Mouse (Mus musculus) MEL (cell line): ENCODE data around the gene Bpi. TPM values are rescaled to one million over a fixed set of nuclear protein-coding genes. Genes with fewer than 3 reads are reported as not detected.

Experiments
- DNase-seq: peaks from one replicate; pipeline ENCODE4 v3.0.0; 2011; ENCODE audit warnings: low read depth, low spot score
- H3K27ac ChIP-seq: 2 replicates; pipeline ENCODE4 v1.5.1; 2012; ENCODE audit warnings: low read depth, mild to moderate bottlenecking, control low read depth, low read length, moderate library complexity; ENCODE audit not compliant: control insufficient read depth
- H3K27me3 ChIP-seq, 2 experiments: fragments of 150-350 bp in 1 of 2; sonication (generic) in 1 of 2; 2 replicates each; pipeline ENCODE4 v1.6.1; 2012; ENCODE audit warnings: low read length in 2 of 2, mild to moderate bottlenecking in 2 of 2, improper control_type of control experiment in 1 of 2, moderate library complexity in 1 of 2; ENCODE audit not compliant: insufficient read depth in 2 of 2, control insufficient read depth in 1 of 2
- H3K36me3 ChIP-seq, 2 experiments: 2 replicates each; pipeline ENCODE4 v1.6.1; 2012 to 2014; ENCODE audit warnings: low read length in 2 of 2, improper control_type of control experiment in 1 of 2, inconsistent platforms in 1 of 2, mild to moderate bottlenecking in 1 of 2; ENCODE audit not compliant: insufficient read depth in 2 of 2, control insufficient read depth in 1 of 2
- H3K4me1 ChIP-seq, 2 experiments: fragments of 150-350 bp in 1 of 2; sonication (generic) in 1 of 2; 2 replicates each; pipeline ENCODE4 v1.6.1; 2012; ENCODE audit warnings: low read length in 2 of 2, improper control_type of control experiment in 1 of 2, mild to moderate bottlenecking in 1 of 2; ENCODE audit not compliant: insufficient read depth in 2 of 2, control insufficient read depth in 1 of 2
- H3K4me3 ChIP-seq, 2 experiments: fragments of 150-350 bp in 1 of 2; sonication (generic) in 1 of 2; 2 replicates each; pipeline ENCODE4 v1.5.1; 2012; ENCODE audit warnings: low read depth in 2 of 2, low read length in 2 of 2, mild to moderate bottlenecking in 2 of 2, moderate library complexity in 2 of 2, control low read depth in 1 of 2, improper control_type of control experiment in 1 of 2; ENCODE audit not compliant: control insufficient read depth in 1 of 2, insufficient read depth in 1 of 2
- H3K79me2 ChIP-seq: 2 replicates; pipeline ENCODE4 v1.6.1; 2012; ENCODE audit warnings: mild to moderate bottlenecking, low read length, moderate library complexity; ENCODE audit not compliant: control insufficient read depth, poor library complexity, insufficient read depth
- H3K9ac ChIP-seq: 2 replicates; pipeline ENCODE4 v1.6.1; 2012; ENCODE audit warnings: low read depth, mild to moderate bottlenecking, control low read depth, low read length, moderate library complexity; ENCODE audit not compliant: control insufficient read depth, poor library complexity, severe bottlenecking
- H3K9me3 ChIP-seq: fragments of 150-350 bp; sonication (generic); replicated peaks from 2 replicates; pipeline ENCODE4 v1.6.1; 2012; ENCODE audit warnings: mild to moderate bottlenecking, low read length, improper control_type of control experiment, moderate library complexity; ENCODE audit not compliant: insufficient read depth
- CTCF ChIP-seq, 3 experiments: IDR thresholded peaks in 2 of 3; conservative IDR thresholded peaks in 1 of 3; 2 replicates each; pipeline ENCODE4 v1.5.1; 2011 to 2012; ENCODE audit warnings: low read length in 3 of 3, low read depth in 2 of 3, mild to moderate bottlenecking in 2 of 3, improper control_type of control experiment in 1 of 3, inconsistent platforms in 1 of 3, mixed read lengths in 1 of 3, moderate library complexity in 1 of 3; ENCODE audit not compliant: control insufficient read depth in 1 of 3, insufficient read depth in 1 of 3, poor library complexity in 1 of 3, severe bottlenecking in 1 of 3
- ELF1 ChIP-seq: IDR thresholded peaks from 2 replicates; pipeline ENCODE4 v1.6.1; 2014; ENCODE audit warnings: low read depth, mild to moderate bottlenecking, inconsistent platforms, low read length, improper control_type of control experiment, moderate library complexity
- ETS1 ChIP-seq: IDR thresholded peaks from 2 replicates; pipeline ENCODE4 v1.6.1; 2012; ENCODE audit warnings: low read depth, mild to moderate bottlenecking, inconsistent platforms, low read length, improper control_type of control experiment, moderate library complexity
- MAX ChIP-seq: IDR thresholded peaks from 2 replicates; pipeline ENCODE4 v1.6.1; 2011; ENCODE audit warnings: low read length, improper control_type of control experiment
- MAZ ChIP-seq: IDR thresholded peaks from 2 replicates; pipeline ENCODE4 v1.6.1; 2012; ENCODE audit warnings: low read depth, mild to moderate bottlenecking, inconsistent platforms, low read length, improper control_type of control experiment
- MEF2A ChIP-seq: IDR thresholded peaks from 2 replicates; pipeline ENCODE4 v1.6.1; 2014; ENCODE audit warnings: low read depth, mild to moderate bottlenecking, inconsistent platforms, low read length, improper control_type of control experiment; ENCODE audit not compliant: poor library complexity, insufficient replicate concordance, severe bottlenecking; ENCODE audit errors: extremely low read depth
- MXI1 ChIP-seq: IDR thresholded peaks from 2 replicates; pipeline ENCODE4 v1.6.1; 2011; ENCODE audit warnings: mild to moderate bottlenecking, low read depth, low read length, improper control_type of control experiment
- MYC ChIP-seq: IDR thresholded peaks from 2 replicates; pipeline ENCODE4 v1.6.1; 2011; ENCODE audit warnings: low read depth, mild to moderate bottlenecking, low read length, improper control_type of control experiment, moderate library complexity
- RAD21 ChIP-seq: IDR thresholded peaks from 2 replicates; pipeline ENCODE4 v1.6.1; 2011; ENCODE audit warnings: mild to moderate bottlenecking, low read depth, low read length, improper control_type of control experiment
- TAL1 ChIP-seq: IDR thresholded peaks from 2 replicates; pipeline ENCODE4 v1.6.1; 2012; ENCODE audit warnings: mild to moderate bottlenecking, inconsistent platforms, low read length, moderate library complexity, mixed read lengths
- UBTF ChIP-seq: IDR thresholded peaks from 2 replicates; pipeline ENCODE4 v1.6.1; 2012; ENCODE audit warnings: low read depth, mild to moderate bottlenecking, inconsistent platforms, low read length, improper control_type of control experiment, moderate library complexity, borderline replicate concordance; ENCODE audit not compliant: insufficient read depth
- USF1 ChIP-seq: IDR thresholded peaks from 2 replicates; pipeline ENCODE4 v1.6.1; 2014; ENCODE audit warnings: low read depth, mild to moderate bottlenecking, inconsistent platforms, low read length, improper control_type of control experiment, moderate library complexity
- USF2 ChIP-seq, 2 experiments: IDR thresholded peaks; 2 replicates each; pipeline ENCODE4 v1.6.1; 2011 to 2012; ENCODE audit warnings: improper control_type of control experiment in 2 of 2, low read length in 2 of 2, borderline replicate concordance in 1 of 2, inconsistent platforms in 1 of 2, low read depth in 1 of 2, mild to moderate bottlenecking in 1 of 2; ENCODE audit not compliant: insufficient read depth in 1 of 2
- polyA plus RNA-seq, 2 experiments: library from polyadenylated mRNA; stranded (reverse) in 1 of 2; unstranded in 1 of 2; fragments of >175 nt in 1 of 2; fragments of >200 nt in 1 of 2; gene quantifications; 2 replicates each; pipeline versions ENCODE4 v1.2.1 to v1.2.4; 2012; ENCODE audit warnings: low replicate concordance in 2 of 2, low read depth in 1 of 2; ENCODE audit not compliant: insufficient read length in 2 of 2, insufficient read depth in 1 of 2, missing spikeins in 1 of 2
- total RNA-seq: library from RNA; depleted of rRNA; stranded (reverse); fragments of 300-350 nt; gene quantifications from 2 replicates; pipeline ENCODE4 v1.2.3, GENCODE M21; 2012

Gene Bpi
- total and polyA plus RNA-seq, 3 experiments = 0.10 TPM; not detected in 2

DNA sequence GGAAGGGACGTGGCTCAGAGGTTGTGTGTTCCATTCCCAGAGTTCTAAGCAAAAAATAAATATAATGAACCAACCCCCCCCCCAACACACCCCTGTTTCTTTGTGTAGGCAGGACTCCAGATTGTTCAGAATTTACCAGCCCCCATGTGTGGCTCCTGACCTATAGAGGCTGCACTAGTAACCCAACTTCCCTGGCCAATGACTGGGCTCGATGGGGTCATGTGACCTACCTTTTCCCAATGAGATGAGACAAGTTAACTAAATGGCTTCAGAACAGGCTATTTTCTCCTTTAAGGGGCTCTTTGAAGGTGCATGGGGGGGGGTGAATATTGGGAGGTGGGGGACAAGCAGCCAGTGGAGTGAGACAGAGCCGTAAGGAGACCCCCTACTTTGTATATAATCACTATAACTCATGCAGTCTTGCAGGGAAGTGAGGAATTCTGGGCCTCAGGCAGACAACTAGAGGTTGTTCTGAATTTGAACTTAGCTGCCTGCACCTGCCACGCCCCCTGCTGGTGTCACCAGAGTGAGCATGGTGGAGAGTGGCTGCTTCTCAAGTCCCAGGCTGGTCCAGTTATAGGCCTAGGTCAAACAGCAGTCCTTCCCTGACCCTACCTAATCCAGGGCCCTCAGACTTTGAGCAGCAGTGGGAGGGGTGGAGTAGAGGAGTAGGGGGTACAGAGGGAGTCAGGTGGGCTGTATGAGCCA is 46.0 kb upstream of the Bpi start:
- no peak overlapping the region for H3K27ac ChIP-seq
- peak; percentile 50 for DNase-seq
- H3K9ac ChIP-seq = no peak overlapping the region
- H3K27me3 ChIP-seq = peaks cover 0 to 10% of the 10 kb centered on the region in 2 experiments; a peak in 2 of 4 replicates
- no peaks in the 10 kb centered on the region for H3K9me3 ChIP-seq
- no peaks in the 10 kb centered on the region for H3K4me1 ChIP-seq
- H3K36me3 ChIP-seq = no peaks in the 10 kb centered on the region
- TF ChIP-seq USF1 = peak; percentile 89
- no peak for TF ChIP-seq MAZ
- peak; percentile 48; the same call in 1 of the 2 replicates for TF ChIP-seq MAX
- peak; percentile 16 to 56 (median 40); a peak in 5 of 6 replicates for TF ChIP-seq CTCF (IDR thresholded peaks at IDR 0.05 in 2 of 3, conservative IDR thresholded peaks at IDR 0.05 in 1 of 3; ENCODE audit: control insufficient read depth in 1 of 3, insufficient read depth in 1 of 3, low read depth in 2 of 3, low read length in 3 of 3, poor library complexity in 1 of 3, severe bottlenecking in 1 of 3)
- TF ChIP-seq USF2 (IDR thresholded peaks at IDR 0.05; ENCODE audit: borderline replicate concordance in 1 of 2, insufficient read depth in 1 of 2, low read depth in 1 of 2, low read length in 2 of 2) = peak in 1 of 2 experiments; percentile 50; a peak in 1 of 4 replicates
- TF ChIP-seq, all 39 proteins: peak for 4
- Histone ChIP-seq H3K79me2 (no peaks in the 10 kb centered on the region), H3K4me3 (no peak overlapping the region)

DNA sequence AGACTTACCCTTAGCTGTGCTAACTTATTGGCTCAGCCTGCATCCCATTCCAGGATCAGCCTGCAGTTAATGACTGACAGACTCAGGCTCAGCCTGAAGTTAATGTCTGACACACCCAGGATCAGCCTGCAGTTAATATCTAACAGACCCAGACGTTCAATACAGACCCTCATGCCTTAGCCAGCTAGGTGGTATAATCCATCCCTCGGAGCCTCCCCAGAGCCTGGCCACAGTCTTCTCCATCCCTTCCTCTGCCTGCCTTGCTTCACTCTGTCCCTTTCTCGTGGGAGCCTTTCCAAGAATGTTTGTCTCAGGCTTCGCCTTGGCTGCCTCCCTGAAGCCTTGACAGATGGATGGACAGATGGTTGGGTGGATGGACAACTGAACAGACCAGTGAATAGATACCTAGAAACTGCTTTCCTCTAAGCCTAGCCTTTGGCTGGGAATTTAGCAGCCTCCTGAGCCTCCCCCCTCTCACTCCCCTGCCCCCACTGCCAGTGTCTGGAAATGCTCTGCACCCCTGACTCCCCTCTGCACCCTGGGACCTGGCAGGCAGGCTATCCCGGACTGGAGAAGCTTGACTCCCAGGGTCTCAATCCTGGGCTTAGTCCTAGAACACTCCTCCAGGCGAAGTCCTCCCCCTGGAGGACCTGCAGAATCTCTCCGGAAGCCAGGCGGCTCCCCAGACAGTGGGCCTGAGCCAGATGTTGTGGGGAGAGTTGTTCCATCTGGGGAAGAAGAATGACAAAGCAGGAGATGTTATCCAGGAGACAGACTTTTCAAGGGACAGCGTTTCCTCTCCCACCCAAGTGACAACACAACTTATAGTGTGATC is 42.4 kb upstream of the Bpi start:
- Histone ChIP-seq H3K36me3 (no peaks in the 10 kb centered on the region), H3K27me3 (peaks cover 0 to 13% of the 10 kb centered on the region in 2 experiments; a peak in 3 of 4 replicates), H3K27ac (no peak overlapping the region), H3K4me3 (no peak overlapping the region), H3K9me3 (no peaks in the 10 kb centered on the region), H3K9ac (no peak overlapping the region), H3K4me1 (no peaks in the 10 kb centered on the region), H3K79me2 (no peaks in the 10 kb centered on the region)
- TF ChIP-seq UBTF = no peak
- no peak for TF ChIP-seq MYC
- no peak for TF ChIP-seq TAL1
- TF ChIP-seq MXI1 = no peak
- TF ChIP-seq ETS1 = no peak
- TF ChIP-seq MEF2A = no peak
- no peak for TF ChIP-seq RAD21
- no peak for TF ChIP-seq ELF1
- DNase-seq = no peak
